Mouse (Mus musculus) CH12.LX (cell line): ENCODE measurements around the gene Atp5d. TPM values are rescaled to one million over a fixed set of nuclear protein-coding genes. Genes with fewer than 3 reads are reported as not detected.

Experiments used
- DNase-seq: peaks from one replicate; pipeline ENCODE4 v3.0.0-alpha.2; 2013; ENCODE audit errors: extremely low read depth
- H3K27ac ChIP-seq: 2 replicates; pipeline ENCODE4 v1.5.1; 2012; ENCODE audit warnings: low read depth, mild to moderate bottlenecking, control low read depth, moderate library complexity; ENCODE audit not compliant: insufficient read depth
- H3K27me3 ChIP-seq: replicated peaks from 2 replicates; pipeline ENCODE3; 2012; ENCODE audit warnings: inconsistent platforms
- H3K36me3 ChIP-seq, 2 experiments: replicated peaks in 1 of 2; 2 replicates each; pipeline versions ENCODE3 to v1.6.1; 2012; ENCODE audit warnings: inconsistent platforms in 1 of 2, low read length in 1 of 2, mild to moderate bottlenecking in 1 of 2, mixed read lengths in 1 of 2, moderate library complexity in 1 of 2; ENCODE audit not compliant: control insufficient read depth in 1 of 2, insufficient read depth in 1 of 2
- H3K4me1 ChIP-seq, 2 experiments: 2 replicates each; pipeline ENCODE4 v1.6.1; 2012; ENCODE audit warnings: inconsistent platforms in 1 of 2, moderate library complexity in 1 of 2; ENCODE audit not compliant: insufficient read depth in 2 of 2, control insufficient read depth in 1 of 2
- H3K4me2 ChIP-seq: 2 replicates; pipeline ENCODE4 v1.6.1; 2012; ENCODE audit warnings: low read depth, mild to moderate bottlenecking, control low read depth; ENCODE audit not compliant: poor library complexity, insufficient read depth, severe bottlenecking
- H3K4me3 ChIP-seq, 3 experiments: fragments of 150-350 bp in 1 of 3; sonication (generic) in 1 of 3; replicated peaks in 1 of 3; 2 replicates each; pipeline versions ENCODE3 to v1.5.1; 2011 to 2012; ENCODE audit warnings: low read depth in 2 of 3, low read length in 2 of 3, mild to moderate bottlenecking in 2 of 3, moderate library complexity in 2 of 3, control low read depth in 1 of 3, improper control_type of control experiment in 1 of 3, inconsistent platforms in 1 of 3, mixed read lengths in 1 of 3; ENCODE audit not compliant: poor library complexity in 1 of 3
- H3K79me2 ChIP-seq: replicated peaks from 2 replicates; pipeline ENCODE4 v1.6.1; 2012; ENCODE audit warnings: mild to moderate bottlenecking, moderate library complexity; ENCODE audit not compliant: control insufficient read depth, poor library complexity, insufficient read depth, severe bottlenecking; ENCODE audit errors: extremely low read depth
- H3K9ac ChIP-seq: 2 replicates; pipeline ENCODE4 v1.6.1; 2012; ENCODE audit warnings: low read depth, mild to moderate bottlenecking, control low read depth, moderate library complexity; ENCODE audit not compliant: insufficient read depth
- H3K9me3 ChIP-seq: replicated peaks from 2 replicates; pipeline ENCODE3; 2012; ENCODE audit warnings: low read length, inconsistent platforms, mixed read lengths
- BHLHE40 ChIP-seq: IDR thresholded peaks from 2 replicates; pipeline ENCODE4 v1.6.1; 2011; ENCODE audit warnings: mild to moderate bottlenecking, low read depth, low read length, improper control_type of control experiment
- CHD1 ChIP-seq: IDR thresholded peaks from 2 replicates; pipeline ENCODE4 v1.6.1; 2012; ENCODE audit warnings: low read depth, low read length, improper control_type of control experiment, inconsistent platforms
- CHD2 ChIP-seq: IDR thresholded peaks from 2 replicates; pipeline ENCODE4 v1.6.1; 2011; ENCODE audit warnings: low read length, improper control_type of control experiment
- CTCF ChIP-seq, 2 experiments: IDR thresholded peaks in 1 of 2; conservative IDR thresholded peaks in 1 of 2; 2 replicates each; pipeline ENCODE4 v1.5.1; 2011 to 2012; ENCODE audit warnings: low read depth in 2 of 2, low read length in 2 of 2, improper control_type of control experiment in 1 of 2, inconsistent platforms in 1 of 2, mild to moderate bottlenecking in 1 of 2, moderate library complexity in 1 of 2
- E2F4 ChIP-seq: IDR thresholded peaks from 2 replicates; pipeline ENCODE4 v1.6.1; 2011; ENCODE audit warnings: low read depth, low read length, improper control_type of control experiment; ENCODE audit not compliant: insufficient replicate concordance
- ELF1 ChIP-seq: IDR thresholded peaks from 2 replicates; pipeline ENCODE4 v1.6.1; 2014; ENCODE audit warnings: low read depth, mild to moderate bottlenecking, inconsistent platforms, low read length, improper control_type of control experiment
- EP300 ChIP-seq: IDR thresholded peaks from 2 replicates; pipeline ENCODE4 v1.6.1; 2011; ENCODE audit warnings: low read length, improper control_type of control experiment
- GABPA ChIP-seq: IDR thresholded peaks from 2 replicates; pipeline ENCODE4 v1.6.1; 2012; ENCODE audit warnings: low read depth, low read length, improper control_type of control experiment, inconsistent platforms; ENCODE audit not compliant: insufficient replicate concordance
- HCFC1 ChIP-seq: IDR thresholded peaks from 2 replicates; pipeline ENCODE4 v1.6.1; 2012; ENCODE audit warnings: low read depth, mild to moderate bottlenecking, inconsistent platforms, low read length, improper control_type of control experiment
- JUN ChIP-seq: IDR thresholded peaks from 2 replicates; pipeline ENCODE4 v1.6.1; 2011; ENCODE audit warnings: low read depth, mild to moderate bottlenecking, low read length, improper control_type of control experiment, moderate library complexity; ENCODE audit not compliant: insufficient read depth
- JUND ChIP-seq: conservative IDR thresholded peaks from 2 replicates; pipeline ENCODE4 v1.6.1; 2011; ENCODE audit warnings: low read depth, low read length, improper control_type of control experiment
- KAT2A ChIP-seq: IDR thresholded peaks from 2 replicates; pipeline ENCODE4 v1.6.1; 2012; ENCODE audit warnings: low read length, improper control_type of control experiment, inconsistent platforms; ENCODE audit not compliant: insufficient replicate concordance
- MAX ChIP-seq: IDR thresholded peaks from 2 replicates; pipeline ENCODE4 v1.6.1; 2011; ENCODE audit warnings: low read length, improper control_type of control experiment
- MEF2A ChIP-seq: IDR thresholded peaks from 2 replicates; pipeline ENCODE4 v1.6.1; 2014; ENCODE audit warnings: low read depth, mild to moderate bottlenecking, inconsistent platforms, low read length, improper control_type of control experiment, borderline replicate concordance
- NELFE ChIP-seq: IDR thresholded peaks from 2 replicates; pipeline ENCODE4 v1.6.1; 2011; ENCODE audit warnings: low read depth, low read length, improper control_type of control experiment
- NRF1 ChIP-seq: IDR thresholded peaks from 2 replicates; pipeline ENCODE4 v1.6.1; 2014; ENCODE audit warnings: low read depth, mild to moderate bottlenecking, inconsistent platforms, low read length, improper control_type of control experiment, moderate library complexity
- PAX5 ChIP-seq: IDR thresholded peaks from 2 replicates; pipeline ENCODE4 v1.6.1; 2012; ENCODE audit warnings: low read length, inconsistent platforms, mixed read lengths
- POLR2A ChIP-seq: IDR thresholded peaks from 2 replicates; pipeline ENCODE4 v1.6.1; 2011; ENCODE audit warnings: low read depth, mild to moderate bottlenecking, improper control_type of control experiment, low read length
- POLR2AphosphoS2 ChIP-seq: IDR thresholded peaks from 2 replicates; pipeline ENCODE4 v1.6.1; 2011; ENCODE audit warnings: low read depth, low read length, improper control_type of control experiment
- RCOR1 ChIP-seq: conservative IDR thresholded peaks from 2 replicates; pipeline ENCODE4 v1.6.1; 2012; ENCODE audit warnings: low read depth, mild to moderate bottlenecking, inconsistent platforms, low read length, improper control_type of control experiment
- SIN3A ChIP-seq: IDR thresholded peaks from 2 replicates; pipeline ENCODE4 v1.6.1; 2012; ENCODE audit warnings: low read length, improper control_type of control experiment, inconsistent platforms
- UBTF ChIP-seq: IDR thresholded peaks from 2 replicates; pipeline ENCODE4 v1.6.1; 2012; ENCODE audit warnings: low read depth, mild to moderate bottlenecking, inconsistent platforms, low read length, improper control_type of control experiment, moderate library complexity
- USF2 ChIP-seq: conservative IDR thresholded peaks from 2 replicates; pipeline ENCODE4 v1.6.1; 2011; ENCODE audit warnings: low read depth, low read length, improper control_type of control experiment
- ZC3H11A ChIP-seq: IDR thresholded peaks from 2 replicates; pipeline ENCODE4 v1.6.1; 2012; ENCODE audit warnings: low read depth, mild to moderate bottlenecking, inconsistent platforms, low read length, improper control_type of control experiment
- ZKSCAN1 ChIP-seq: IDR thresholded peaks from 2 replicates; pipeline ENCODE4 v1.6.1; 2012; ENCODE audit warnings: low read depth, inconsistent platforms, low read length, improper control_type of control experiment, borderline replicate concordance
- ZMIZ1 ChIP-seq: IDR thresholded peaks from 2 replicates; pipeline ENCODE4 v1.6.1; 2012; ENCODE audit warnings: low read depth, mild to moderate bottlenecking, inconsistent platforms, low read length, improper control_type of control experiment
- ZNF384 ChIP-seq: IDR thresholded peaks from 2 replicates; pipeline ENCODE4 v1.6.1; 2012; ENCODE audit warnings: low read depth, low read length, improper control_type of control experiment, inconsistent platforms
- dilution Hi-C: fragments of 300-500 bp; cut with MboI; formaldehyde crosslinking; loops from 2 replicates; pipeline ENCODE4 v1.14.3; 2020; ENCODE audit warnings: low sequenced_read_pairs; ENCODE audit not compliant: extremely low pct_unique_long_range_greater_than_20kb, extremely low pct_ligation_motif_present
- in situ Hi-C: fragments of 300-500 bp; cut with MboI; formaldehyde crosslinking; loops from 3 replicates; pipeline ENCODE4 v1.14.3; 2019; ENCODE audit warnings: low sequenced_read_pairs, low pct_ligation_motif_present, low pct_unique_long_range_greater_than_20kb, mixed read lengths
- polyA plus RNA-seq: library from polyadenylated mRNA; unstranded; fragments of >175 nt; gene quantifications from 2 replicates; pipeline ENCODE4 v1.2.1, GENCODE M21; 2012; ENCODE audit warnings: low read depth; ENCODE audit not compliant: insufficient read length
- total RNA-seq, 2 experiments: library from RNA; depleted of rRNA; stranded (reverse); fragments of 300-350 nt in 1 of 2; fragments of >200 nt in 1 of 2; gene quantifications; 2 replicates each; pipeline ENCODE4 v1.2.3; 2012 to 2014

Gene Atp5d
- total and polyA plus RNA-seq, 3 experiments: 106 to 352 (median 326) TPM

DNA sequence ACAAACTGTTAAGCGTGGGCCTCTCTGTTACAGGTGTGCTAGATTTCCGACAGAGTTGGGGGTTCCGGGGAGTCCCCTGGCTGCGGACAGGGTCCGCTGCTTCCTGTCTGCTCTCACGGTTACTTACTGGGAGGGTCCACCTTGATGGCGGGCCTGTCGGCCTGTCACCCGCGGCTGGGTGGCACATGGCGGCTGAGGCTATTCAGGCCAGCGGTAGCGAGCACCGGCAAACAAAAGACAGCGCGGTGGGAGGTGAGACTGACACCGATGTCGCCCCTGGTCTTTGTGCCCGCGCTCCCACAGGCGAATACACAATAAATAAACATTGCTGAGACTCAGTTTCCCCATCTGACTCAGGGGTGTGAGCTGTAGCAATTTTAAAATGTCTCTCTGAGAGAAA is 51.6 kb downstream of the Atp5d start:
- in situ Hi-C loops (no loop called here), dilution Hi-C loops (no loop called here)
- Histone ChIP-seq H3K9me3 (peaks cover 2% of the 10 kb centered on the region), H3K27me3 (peaks cover 81% of the 10 kb centered on the region), H3K36me3 (no peaks in the 10 kb centered on the region), H3K27ac (no peak overlapping the region), H3K4me1 (peaks cover 0 to 3% of the 10 kb centered on the region in 2 experiments; a peak in 1 of 4 replicates), H3K9ac (no peak overlapping the region), H3K4me2 (no peak overlapping the region), H3K79me2 (no peaks in the 10 kb centered on the region), H3K4me3 (no peak overlapping the region)
- no peak for DNase-seq
- TF ChIP-seq CHD2 (no peak), ELF1 (no peak), PAX5 (no peak), SIN3A (no peak), MAX (no peak), UBTF (no peak), EP300 (no peak), USF2 (no peak)

GRCm38 (mm10) chr10:80190491-80191051 is 52.1 kb downstream of the Atp5d start:
- Histone ChIP-seq H3K36me3 (no peaks in the 10 kb centered on the region), H3K27ac (no peak overlapping the region), H3K4me2 (no peak overlapping the region), H3K9me3 (peaks cover 2% of the 10 kb centered on the region), H3K9ac (no peak overlapping the region), H3K4me1 (peaks cover 0 to 3% of the 10 kb centered on the region in 2 experiments; a peak in 1 of 4 replicates), H3K4me3 (no peak overlapping the region), H3K79me2 (no peaks in the 10 kb centered on the region), H3K27me3 (peaks cover 84% of the 10 kb centered on the region)
- TF ChIP-seq JUND (no peak), NRF1 (no peak), POLR2A (no peak), E2F4 (no peak), BHLHE40 (no peak), EP300 (no peak)
- dilution Hi-C loops (no loop called here), in situ Hi-C loops (no loop called here)
- no peak for DNase-seq

DNA sequence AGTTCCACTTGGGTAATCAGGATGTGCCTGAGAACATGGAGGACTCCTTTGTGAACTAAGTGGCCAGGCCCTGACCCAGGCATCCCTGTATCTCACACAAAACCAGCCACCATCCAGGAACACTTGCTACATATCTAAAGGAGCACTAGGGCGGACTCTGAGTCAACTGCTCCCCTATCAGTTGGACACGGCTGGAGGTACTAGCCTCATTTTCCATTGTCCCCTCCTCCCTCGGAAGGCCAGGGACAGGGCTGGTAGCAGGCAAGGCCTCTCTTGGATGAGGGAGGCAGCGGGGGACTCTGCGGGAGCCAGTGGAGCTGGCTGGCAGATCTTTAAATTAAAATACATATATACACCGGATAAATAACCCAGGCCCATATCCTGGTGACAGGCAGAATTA is 55.5 kb downstream of the Atp5d start:
- no peaks in the 10 kb centered on the region for H3K36me3 ChIP-seq
- TF ChIP-seq CTCF (conservative IDR thresholded peaks at IDR 0.05 in 1 of 2, IDR thresholded peaks at IDR 0.05 in 1 of 2; ENCODE audit: low read depth in 2 of 2, low read length in 2 of 2) (no peak), POLR2AphosphoS2 (no peak), CHD1 (no peak), ZKSCAN1 (no peak), RCOR1 (no peak), ZC3H11A (no peak), JUND (no peak), POLR2A (no peak), KAT2A (no peak), ZMIZ1 (no peak), NELFE (no peak), HCFC1 (no peak), MAX (no peak), MEF2A (no peak), ZNF384 (no peak), GABPA (no peak), ELF1 (no peak), JUN (no peak)
- H3K27ac ChIP-seq: no peak overlapping the region
- in situ Hi-C loops (no loop called here), dilution Hi-C loops (no loop called here)
- peaks cover 2% of the 10 kb centered on the region for H3K9me3 ChIP-seq
- no peak overlapping the region for H3K9ac ChIP-seq
- H3K4me2 ChIP-seq: no peak overlapping the region
- peaks cover 79% of the 10 kb centered on the region for H3K27me3 ChIP-seq
- H3K79me2 ChIP-seq: no peaks in the 10 kb centered on the region
- no peak overlapping the region for H3K4me3 ChIP-seq
- no peak for DNase-seq
- peaks cover 0 to 3% of the 10 kb centered on the region in 2 experiments; a peak in 1 of 4 replicates for H3K4me1 ChIP-seq
